Mouse (Mus musculus): ENCODE measurements around the gene Gna11.

Gene Gna11

GRCm38 (mm10) chr10:81486496-81486895 is 58.5 kb downstream of the Gna11 start:
- no peak for DNase-seq (ENCODE audit: extremely low read depth, low read depth)

- no peak for DNase-seq (ENCODE audit: extremely low read depth, low read depth)
These were observed 59.4 kb downstream of the Gna11 start for GRCm38 (mm10) chr10:81485479-81486018.

GRCm38 (mm10) chr10:81485060-81485449 is 59.9 kb downstream of the Gna11 start:
- no peak for DNase-seq (ENCODE audit: extremely low read depth, low read depth)

GRCm38 (mm10) chr10:81484441-81485059 is 60.4 kb downstream of the Gna11 start:
- no peak for DNase-seq (ENCODE audit: extremely low read depth, low read depth)

GRCm38 (mm10) chr10:81483983-81484382 is 61.0 kb downstream of the Gna11 start:
- DNase-seq (ENCODE audit: extremely low read depth, low read depth) = no peak

- no peak for DNase-seq (ENCODE audit: extremely low read depth, low read depth)
These were observed 62.5 kb downstream of the Gna11 start, which contains the start of gene Celf5 for GRCm38 (mm10) chr10:81482533-81482889. Gene Celf5, minus strand, starts transcription at chr10:81482709.

GRCm38 (mm10) chr10:81481605-81482532 is 63.1 kb downstream of the Gna11 start:
- no peak for DNase-seq (ENCODE audit: extremely low read depth, low read depth)

All from MEL-GATA-1-ER (cell line).